Mouse (Mus musculus) liver, embryonic 11.5 days (tissue): ENCODE measurements at regions not wholly inside any gene's neighbourhood (a gene's known extent, or its start where the extent isn't known, plus 50 kb on each side); places are given as distances from the start of the nearest gene placed in this dataset.

Experiments used
- ATAC-seq: fragments of 200-750 bp; cut with Nextera tagmentation; replicated peaks from 2 replicates; pipeline ENCODE4 v1.8.0; 2017; ENCODE audit warnings: moderate number of reproducible peaks, mild to moderate bottlenecking, moderate TSS enrichment, moderate library complexity; ENCODE audit not compliant: low FRiP score
- DNase-seq: peaks from one replicate; pipeline ENCODE4 v3.0.0-alpha.2; 2017; ENCODE audit warnings: low spot score
- H3K27ac ChIP-seq: fragments of 300-500 bp; sonication (generic); 2 replicates; pipeline ENCODE4 v1.5.1; 2014; ENCODE audit warnings: mild to moderate bottlenecking, low read depth, low read length, control low read depth
- H3K27me3 ChIP-seq: fragments of 300-500 bp; sonication (generic); replicated peaks from 2 replicates; pipeline ENCODE4 v1.6.1; 2014; ENCODE audit warnings: low read length, mixed read lengths; ENCODE audit not compliant: control insufficient read depth, insufficient read depth
- H3K36me3 ChIP-seq: fragments of 300-500 bp; sonication (generic); 2 replicates; pipeline ENCODE4 v1.6.1; 2014; ENCODE audit warnings: mild to moderate bottlenecking, low read length, moderate library complexity, mixed read lengths; ENCODE audit not compliant: control insufficient read depth, insufficient read depth
- H3K4me1 ChIP-seq: fragments of 300-500 bp; sonication (generic); replicated peaks from 2 replicates; pipeline ENCODE4 v1.6.1; 2014; ENCODE audit warnings: low read length, mixed read lengths; ENCODE audit not compliant: control insufficient read depth, insufficient read depth
- H3K4me2 ChIP-seq: fragments of 300-500 bp; sonication (generic); 2 replicates; pipeline ENCODE4 v1.6.1; 2014; ENCODE audit warnings: mild to moderate bottlenecking, control low read depth, moderate library complexity
- H3K4me3 ChIP-seq: fragments of 300-500 bp; sonication (generic); 2 replicates; pipeline ENCODE4 v1.5.1; 2014; ENCODE audit warnings: low read depth, low read length, control low read depth
- H3K9ac ChIP-seq: fragments of 300-500 bp; sonication (generic); 2 replicates; pipeline ENCODE4 v1.6.1; 2014; ENCODE audit warnings: low read depth, low read length, control low read depth
- H3K9me3 ChIP-seq: fragments of 300-500 bp; sonication (generic); 2 replicates; pipeline ENCODE4 v1.6.1; 2016; ENCODE audit warnings: low read length, inconsistent platforms, mixed read lengths; ENCODE audit not compliant: control insufficient read depth
- WGBS: fragments of 180-500 bp; shearing (Covaris S2); extraction: QIAGEN DNeasy Blood & Tissue Kit; methylation state at CpG from one replicate; pipeline ENCODE4 v1.1.7; 2014; 5-methylcytosine and 5-hydroxymethylcytosine counted together

GRCm38 (mm10) chr7:129793733-129794132 lies 202.1 kb downstream of the Wdr11 start:
- H3K9ac ChIP-seq, result no peak overlapping the region
- no peak overlapping the region for H3K4me3 ChIP-seq
- no peaks in the 10 kb centered on the region for H3K4me1 ChIP-seq
- no peak overlapping the region for H3K4me2 ChIP-seq
- H3K27me3 ChIP-seq, result no peaks in the 10 kb centered on the region
- DNase-seq, result no peak
- H3K36me3 ChIP-seq, result no peaks in the 10 kb centered on the region
- no peak for ATAC-seq
- no peak overlapping the region for H3K27ac ChIP-seq
- WGBS, result 57% methylated on average over 2 of the region's 2 CpGs
- no peaks in the 10 kb centered on the region for H3K9me3 ChIP-seq

GRCm38 (mm10) chr7:129794276-129794675 lies 202.6 kb downstream of the Wdr11 start:
- Histone ChIP-seq H3K9me3 (no peaks in the 10 kb centered on the region), H3K9ac (no peak overlapping the region), H3K4me3 (no peak overlapping the region), H3K4me1 (no peaks in the 10 kb centered on the region), H3K27me3 (no peaks in the 10 kb centered on the region), H3K36me3 (no peaks in the 10 kb centered on the region), H3K27ac (no peak overlapping the region), H3K4me2 (no peak overlapping the region)
- DNase-seq (no peak), ATAC-seq (no peak)
- WGBS, result 64% methylated on average over 5 of the region's 5 CpGs

- no peak overlapping the region for H3K27ac ChIP-seq
- no peaks in the 10 kb centered on the region for H3K9me3 ChIP-seq
- H3K4me1 ChIP-seq, result no peaks in the 10 kb centered on the region
- no peaks in the 10 kb centered on the region for H3K36me3 ChIP-seq
- H3K4me2 ChIP-seq, result no peak overlapping the region
- DNase-seq (no peak), ATAC-seq (no peak)
- no peak overlapping the region for H3K4me3 ChIP-seq
- WGBS, result 85% methylated on average over 5 of the region's 5 CpGs
- H3K9ac ChIP-seq, result no peak overlapping the region
- H3K27me3 ChIP-seq, result no peaks in the 10 kb centered on the region
Measured at GRCm38 (mm10) chr7:129798525-129798924, 206.9 kb downstream of the Wdr11 start.

GRCm38 (mm10) chr7:129800461-129800867 lies 208.8 kb downstream of the Wdr11 start:
- no peak overlapping the region for H3K4me2 ChIP-seq
- no peaks in the 10 kb centered on the region for H3K27me3 ChIP-seq
- H3K9me3 ChIP-seq, result no peaks in the 10 kb centered on the region
- H3K36me3 ChIP-seq, result no peaks in the 10 kb centered on the region
- H3K9ac ChIP-seq, result no peak overlapping the region
- no peak overlapping the region for H3K4me3 ChIP-seq
- ATAC-seq, result no peak
- H3K4me1 ChIP-seq, result no peaks in the 10 kb centered on the region
- H3K27ac ChIP-seq, result no peak overlapping the region
- no peak for DNase-seq
- WGBS, result 55% methylated on average over 6 of the region's 6 CpGs

GRCm38 (mm10) chr7:129801431-129801847 lies 209.8 kb downstream of the Wdr11 start:
- WGBS, result 81% methylated on average over 2 of the region's 2 CpGs
- H3K4me1 ChIP-seq, result no peaks in the 10 kb centered on the region
- no peak overlapping the region for H3K27ac ChIP-seq
- DNase-seq (no peak), ATAC-seq (no peak)
- no peak overlapping the region for H3K4me2 ChIP-seq
- H3K27me3 ChIP-seq, result no peaks in the 10 kb centered on the region
- H3K9ac ChIP-seq, result no peak overlapping the region
- no peaks in the 10 kb centered on the region for H3K36me3 ChIP-seq
- no peak overlapping the region for H3K4me3 ChIP-seq
- H3K9me3 ChIP-seq, result no peaks in the 10 kb centered on the region

- no peak overlapping the region for H3K27ac ChIP-seq
- no peaks in the 10 kb centered on the region for H3K4me1 ChIP-seq
- no peaks in the 10 kb centered on the region for H3K9me3 ChIP-seq
- H3K36me3 ChIP-seq, result no peaks in the 10 kb centered on the region
- ATAC-seq, result no peak
- DNase-seq, result no peak
- H3K9ac ChIP-seq, result no peak overlapping the region
- H3K27me3 ChIP-seq, result no peaks in the 10 kb centered on the region
- H3K4me2 ChIP-seq, result no peak overlapping the region
- 88% methylated on average over 6 of the region's 6 CpGs for WGBS
- no peak overlapping the region for H3K4me3 ChIP-seq
Measured at GRCm38 (mm10) chr7:129802168-129802567, 210.5 kb downstream of the Wdr11 start.

GRCm38 (mm10) chr7:129805340-129805739 lies 213.7 kb downstream of the Wdr11 start:
- 51% methylated on average over 5 of the region's 5 CpGs for WGBS
- Histone ChIP-seq H3K27me3 (no peaks in the 10 kb centered on the region), H3K27ac (no peak overlapping the region), H3K4me1 (no peaks in the 10 kb centered on the region), H3K4me2 (no peak overlapping the region), H3K9ac (no peak overlapping the region), H3K36me3 (no peaks in the 10 kb centered on the region), H3K4me3 (no peak overlapping the region), H3K9me3 (no peaks in the 10 kb centered on the region)
- no peak for ATAC-seq
- no peak for DNase-seq

- Histone ChIP-seq H3K9ac (no peak overlapping the region), H3K27ac (no peak overlapping the region), H3K4me3 (no peak overlapping the region), H3K36me3 (no peaks in the 10 kb centered on the region), H3K27me3 (no peaks in the 10 kb centered on the region), H3K4me1 (no peaks in the 10 kb centered on the region), H3K4me2 (no peak overlapping the region), H3K9me3 (no peaks in the 10 kb centered on the region)
- 56% methylated on average over 9 of the region's 9 CpGs for WGBS
- ATAC-seq (no peak), DNase-seq (no peak)
Measured at GRCm38 (mm10) chr7:129810141-129810540, 218.5 kb downstream of the Wdr11 start.

- Histone ChIP-seq H3K36me3 (no peaks in the 10 kb centered on the region), H3K4me2 (no peak overlapping the region), H3K4me1 (no peaks in the 10 kb centered on the region), H3K9me3 (no peaks in the 10 kb centered on the region), H3K9ac (no peak overlapping the region), H3K4me3 (no peak overlapping the region), H3K27me3 (no peaks in the 10 kb centered on the region), H3K27ac (no peak overlapping the region)
- ATAC-seq (no peak), DNase-seq (no peak)
- 59% methylated on average over 4 of the region's 4 CpGs for WGBS
Measured at GRCm38 (mm10) chr7:129810565-129810964, 218.9 kb downstream of the Wdr11 start.
